Mouse (Mus musculus) adrenal gland, adult 2 months (tissue): ENCODE data around the gene Mapkapk3. TPM values are rescaled to one million over a fixed set of nuclear protein-coding genes. Genes with fewer than 3 reads are reported as not detected.

Experiments used
- DNase-seq: peaks from one replicate; pipeline ENCODE4 v3.0.0; 2021
- polyA plus RNA-seq: library from polyadenylated mRNA; depleted of rRNA; stranded (reverse); fragments of >200 nt; gene quantifications from 2 replicates; pipeline ENCODE4 v1.2.3, GENCODE M21; 2012
- total RNA-seq, 2 experiments: library from RNA; stranded (reverse); gene quantifications; 2 replicates each; pipeline ENCODE4 v1.2.3; 2021

The Mapkapk3 gene
- total and polyA plus RNA-seq, 3 experiments, result 27.9 to 69.9 (median 41.7) TPM

- DNase-seq, result peak; percentile 91
These were observed 25.8 kb downstream of the Mapkapk3 start for GRCm38 (mm10) chr9:107263912-107264311.

- DNase-seq, result no peak
These were observed 27.3 kb downstream of the Mapkapk3 start for GRCm38 (mm10) chr9:107262375-107262774.

DNA sequence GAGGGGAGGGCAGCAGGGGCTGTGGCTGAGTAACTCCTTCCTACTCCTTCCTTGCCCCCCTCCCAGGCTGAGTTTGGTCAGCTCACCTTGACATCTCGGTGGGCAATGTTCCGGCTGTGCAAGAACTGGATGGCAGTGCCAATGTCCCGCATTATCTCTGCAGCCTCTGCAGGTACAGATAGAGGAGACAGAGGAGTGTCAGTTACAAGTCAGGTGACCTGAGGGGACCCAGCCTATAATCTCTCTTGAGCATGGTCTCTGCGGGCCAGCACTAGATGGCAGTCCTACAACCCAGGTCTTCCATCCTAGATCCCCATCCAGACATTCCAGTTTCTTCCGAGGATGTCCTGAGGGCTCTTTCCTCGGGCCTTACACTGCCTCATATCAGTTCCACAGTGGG lies 27.9 kb downstream of the Mapkapk3 start:
- DNase-seq, result no peak

DNA sequence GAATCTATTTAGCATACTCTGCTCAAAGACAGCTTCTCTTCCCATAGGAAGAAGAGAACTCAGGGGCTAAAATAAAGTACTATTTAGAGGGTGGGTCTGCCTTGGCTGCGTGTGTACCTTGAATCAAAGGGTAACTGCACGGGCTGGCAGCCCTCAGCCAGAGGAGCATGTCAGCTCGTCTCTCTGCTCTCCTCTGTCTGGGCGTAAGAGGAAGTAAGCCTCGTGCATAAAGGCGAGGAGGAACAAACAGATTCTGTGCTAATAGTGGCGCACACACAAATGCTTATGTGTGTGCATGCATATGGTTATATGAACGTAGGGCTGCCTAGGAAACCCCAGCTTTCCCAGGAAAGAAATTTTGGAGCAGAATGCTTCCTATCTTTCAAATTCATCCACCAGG lies 28.8 kb downstream of the Mapkapk3 start:
- no peak for DNase-seq

DNA sequence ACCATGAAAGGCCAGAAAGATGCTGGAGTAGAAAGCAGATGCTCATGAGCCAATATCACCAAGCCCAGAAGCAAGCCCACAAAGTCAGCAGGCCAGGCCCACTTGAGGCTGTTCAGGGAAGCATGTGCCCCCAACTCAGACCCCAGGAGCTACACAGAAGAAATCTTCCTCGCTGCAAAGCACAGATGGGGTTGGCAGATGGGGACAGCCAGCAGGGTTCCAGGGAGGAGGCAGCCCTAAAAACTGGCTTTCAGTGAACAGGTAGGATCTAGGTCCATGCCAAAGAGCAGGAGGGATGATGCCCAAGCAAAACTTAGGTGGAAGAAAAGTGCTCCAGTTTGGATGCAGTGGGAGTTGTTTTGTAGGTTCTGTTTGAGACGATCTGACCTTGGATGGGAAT lies 29.2 kb downstream of the Mapkapk3 start:
- DNase-seq, result no peak

- no peak for DNase-seq
These were observed 30.1 kb downstream of the Mapkapk3 start for GRCm38 (mm10) chr9:107259571-107259970.

DNA sequence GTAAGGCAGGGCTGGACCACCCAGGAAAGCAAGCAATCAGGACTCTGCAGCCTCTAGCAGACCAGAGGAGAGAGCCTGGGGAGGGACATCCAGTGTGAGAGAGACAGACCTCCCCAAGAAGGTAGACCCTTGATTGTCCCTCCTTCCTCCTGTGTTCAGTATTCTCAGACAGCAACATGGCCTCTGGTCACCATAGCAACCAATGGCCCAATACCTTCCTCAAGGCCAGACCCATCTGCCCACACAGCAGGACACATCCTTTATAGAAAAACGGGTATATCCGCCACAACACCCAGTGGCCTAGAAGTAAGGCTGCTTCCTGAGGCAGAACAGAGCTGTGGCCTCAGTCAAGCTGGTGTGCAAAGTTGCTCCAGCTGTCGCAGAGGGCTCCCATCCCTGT lies 34.1 kb downstream of the Mapkapk3 start:
- DNase-seq, result no peak

DNA sequence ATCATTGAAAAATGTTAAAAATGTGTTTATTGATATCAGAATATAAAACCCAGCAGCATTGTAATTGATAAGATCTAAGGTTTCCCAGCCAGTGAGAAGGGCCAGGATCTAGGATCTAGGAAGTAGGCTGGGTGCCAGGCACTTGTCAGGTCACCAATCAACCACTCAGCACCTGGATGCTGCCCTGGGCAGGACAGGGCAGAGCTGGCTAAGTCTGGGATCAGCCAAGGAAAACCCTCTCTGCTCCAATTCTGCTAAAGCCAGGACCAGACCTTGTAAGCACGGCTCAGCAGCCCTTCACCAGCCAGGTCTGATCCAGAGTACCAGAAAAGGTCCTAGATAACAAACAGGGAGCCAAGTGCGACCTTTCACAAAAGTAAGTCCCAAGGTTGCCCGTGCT lies 34.8 kb downstream of the Mapkapk3 start:
- DNase-seq, result no peak

DNA sequence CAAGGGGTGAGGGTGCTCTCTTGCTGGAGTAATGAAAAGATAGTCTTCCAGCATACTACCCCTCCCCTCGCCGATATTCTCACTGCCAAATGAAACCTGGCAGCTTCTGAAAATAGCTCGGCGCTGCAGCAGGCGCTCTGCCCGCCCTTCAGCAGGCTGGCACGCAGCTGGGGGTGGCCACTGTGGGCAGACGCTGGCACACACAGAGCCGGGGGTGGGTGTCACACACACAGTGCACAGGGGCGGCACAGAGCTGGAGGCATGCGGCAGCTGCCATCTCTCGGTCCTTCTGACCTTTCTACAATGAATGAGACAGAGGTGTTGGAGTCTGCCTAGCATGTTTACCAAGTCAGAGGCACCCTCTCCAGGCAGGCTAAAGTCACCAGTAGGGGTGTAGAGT lies 35.2 kb downstream of the Mapkapk3 start:
- peak; percentile 58 for DNase-seq

- DNase-seq, result no peak
These were observed 37.5 kb downstream of the Mapkapk3 start for GRCm38 (mm10) chr9:107252164-107252563.

GRCm38 (mm10) chr9:107250416-107251337 lies 39.0 kb downstream of the Mapkapk3 start:
- no peak for DNase-seq

DNA sequence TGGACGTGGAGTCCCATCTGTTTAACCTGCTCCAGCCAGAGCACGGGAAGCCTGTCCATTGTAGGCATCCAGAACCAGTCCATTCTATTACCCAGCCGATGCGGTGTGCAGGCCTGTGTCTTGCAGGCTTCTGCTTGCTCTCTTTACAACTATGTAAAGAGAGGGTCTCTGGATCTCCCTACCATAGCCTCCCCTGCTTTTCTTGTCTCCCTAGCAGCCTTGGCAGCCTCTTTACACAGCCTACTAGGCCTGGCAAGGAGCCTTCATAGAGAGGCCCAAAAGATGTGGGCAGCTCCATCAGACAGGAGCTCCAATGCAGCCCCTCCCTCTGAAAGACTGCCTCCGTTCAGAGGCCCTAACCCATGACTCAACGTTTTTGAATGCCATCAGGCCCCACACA lies 40.5 kb downstream of the Mapkapk3 start:
- no peak for DNase-seq

- peak; percentile 35 for DNase-seq
These were observed 43.5 kb downstream of the Mapkapk3 start for GRCm38 (mm10) chr9:107246170-107246569.

DNA sequence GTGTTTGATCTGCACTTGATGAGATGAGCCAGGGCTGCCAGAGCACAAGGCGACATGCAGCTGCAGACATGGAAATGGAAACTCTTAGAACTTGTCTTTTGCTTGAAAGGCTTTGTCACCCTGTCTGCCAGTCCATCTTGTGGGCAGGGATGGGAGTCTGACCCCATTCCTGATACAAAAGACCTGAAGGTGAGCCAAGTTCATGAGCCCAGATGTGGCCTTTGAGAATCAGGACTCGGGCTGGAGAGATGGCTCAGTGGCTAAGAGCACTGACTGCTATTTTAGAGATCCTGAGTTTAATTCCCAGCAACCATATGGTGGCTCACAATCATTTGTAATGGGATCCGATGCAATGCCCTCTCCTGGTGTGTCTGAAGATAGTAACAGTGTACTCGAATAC lies 44.4 kb downstream of the Mapkapk3 start:
- DNase-seq, result no peak

DNA sequence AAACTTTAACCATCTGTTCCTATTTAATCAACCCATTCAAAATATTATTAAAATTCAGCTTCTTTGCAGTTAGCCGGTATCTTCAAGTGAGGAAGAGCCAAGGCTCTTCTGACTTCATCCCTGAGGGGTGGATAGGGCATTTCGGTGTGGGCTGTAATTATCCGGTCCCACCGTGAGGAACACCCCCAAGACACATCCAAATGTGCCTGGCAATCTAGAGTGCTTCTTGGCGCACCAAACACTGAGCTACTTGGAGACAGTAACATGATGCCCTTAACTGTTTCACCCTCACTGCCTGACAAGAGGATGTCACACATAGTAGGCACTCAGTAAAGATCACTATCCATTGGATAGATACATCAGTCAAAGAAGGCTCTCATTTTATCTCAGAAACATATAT lies 53.5 kb downstream of the Mapkapk3 start:
- DNase-seq, result no peak

GRCm38 (mm10) chr9:107235261-107235660 lies 54.4 kb downstream of the Mapkapk3 start:
- no peak for DNase-seq

DNA sequence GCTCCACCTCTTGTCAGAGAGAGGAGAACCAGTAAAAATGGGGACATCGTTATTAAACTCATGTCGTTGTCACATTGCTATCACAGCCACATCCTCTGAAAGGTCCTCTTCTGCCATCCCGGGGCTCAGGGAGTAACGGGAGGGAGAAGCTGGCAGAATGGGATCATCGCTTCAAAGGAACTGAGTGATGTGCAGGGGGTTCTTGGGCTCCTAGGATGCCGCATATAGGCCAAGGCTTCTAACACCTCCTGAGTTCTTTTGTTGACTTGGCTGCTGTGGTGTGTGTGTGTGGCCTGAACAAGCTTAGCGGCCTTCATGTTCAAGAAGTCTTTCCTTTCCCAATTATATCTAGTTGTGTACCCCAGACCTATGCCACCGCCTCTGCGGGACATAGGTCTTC lies 57.5 kb downstream of the Mapkapk3 start:
- DNase-seq, result no peak

GRCm38 (mm10) chr9:107231539-107232139 lies 58.0 kb downstream of the Mapkapk3 start, which contains the start of gene Dock3:
TSS of gene Dock3 (minus strand) at chr9:107231909.
- DNase-seq, result peak; percentile 82

- DNase-seq, result peak; percentile 46
These were observed 58.6 kb downstream of the Mapkapk3 start for GRCm38 (mm10) chr9:107230991-107231538.

DNA sequence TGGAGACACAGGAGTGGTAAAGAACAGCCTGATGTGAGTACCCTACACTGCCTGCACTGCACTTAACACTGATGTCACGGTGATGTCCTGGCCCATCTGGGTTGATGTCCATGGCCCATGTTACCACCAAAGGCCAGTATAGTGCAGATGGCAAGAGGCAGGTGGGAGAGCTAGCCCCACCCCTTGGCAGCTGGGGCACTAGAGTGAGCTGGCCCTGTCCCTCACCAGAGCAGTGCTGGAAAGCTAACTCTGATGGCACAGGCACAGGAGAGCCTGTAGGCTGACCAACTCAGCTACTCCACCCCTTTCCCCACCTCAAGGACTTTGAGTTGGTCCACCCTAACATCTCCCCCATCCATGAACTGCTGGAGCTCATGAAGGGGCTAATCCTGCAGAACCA lies 65.1 kb downstream of the Mapkapk3 start:
- DNase-seq, result no peak
